Mouse (Mus musculus) intestine, embryonic 16.5 days (tissue): ENCODE data around the gene Tmod2. TPM values are rescaled to one million over a fixed set of nuclear protein-coding genes. Genes with fewer than 3 reads are reported as not detected.
A peak's percentile ranks its signal among the peaks of the same experiment; 100 is the strongest.

Source experiments
- ATAC-seq: fragments of 200-750 bp; cut with Nextera tagmentation; 2 replicates; pipeline ENCODE4 v1.8.0; 2017; ENCODE audit warnings: moderate TSS enrichment, moderate library complexity
- H3K27ac ChIP-seq: fragments of 300-500 bp; sonication (generic); 2 replicates; pipeline ENCODE4 v1.5.1; 2014; ENCODE audit warnings: mild to moderate bottlenecking, low read length
- H3K27me3 ChIP-seq: fragments of 300-500 bp; sonication (generic); replicated peaks from 2 replicates; pipeline ENCODE4 v1.6.1; 2014; ENCODE audit warnings: low read length, control low read depth, mixed read lengths; ENCODE audit not compliant: control insufficient read depth, insufficient read depth
- H3K36me3 ChIP-seq: fragments of 300-500 bp; sonication (generic); 2 replicates; pipeline ENCODE4 v1.6.1; 2014; ENCODE audit warnings: low read length, control low read depth; ENCODE audit not compliant: control insufficient read depth, insufficient read depth
- H3K4me1 ChIP-seq: fragments of 300-500 bp; sonication (generic); 2 replicates; pipeline ENCODE4 v1.6.1; 2014; ENCODE audit warnings: low read length, control low read depth, mixed read lengths; ENCODE audit not compliant: control insufficient read depth, insufficient read depth
- H3K4me2 ChIP-seq: fragments of 300-500 bp; sonication (generic); 2 replicates; pipeline ENCODE4 v1.6.1; 2014; ENCODE audit warnings: low read depth, low read length, control low read depth
- H3K4me3 ChIP-seq: fragments of 300-500 bp; sonication (generic); 2 replicates; pipeline ENCODE4 v1.5.1; 2014; ENCODE audit warnings: mild to moderate bottlenecking, low read length
- H3K9ac ChIP-seq: fragments of 300-500 bp; sonication (generic); 2 replicates; pipeline ENCODE4 v1.6.1; 2014; ENCODE audit warnings: low read depth, low read length
- H3K9me3 ChIP-seq: fragments of 300-500 bp; sonication (generic); 2 replicates; pipeline ENCODE4 v1.6.1; 2016; ENCODE audit warnings: low read length, control low read depth; ENCODE audit not compliant: control insufficient read depth
- WGBS: fragments of 180-500 bp; shearing (Covaris S2); extraction: QIAGEN DNeasy Blood & Tissue Kit; methylation state at CpG from one replicate; pipeline ENCODE4 v1.1.7; 2014; 5-methylcytosine and 5-hydroxymethylcytosine counted together
- polyA plus RNA-seq: library from polyadenylated mRNA; unstranded; fragments of >200 nt; fragmentation: Nextera tagmentation; extraction: Ambion mirVana; gene quantifications from 2 replicates; pipeline ENCODE4 v1.2.1, GENCODE M21; 2015

Gene Tmod2
- polyA plus RNA-seq, 1 experiment from 2014 or later = 16.2 TPM

DNA sequence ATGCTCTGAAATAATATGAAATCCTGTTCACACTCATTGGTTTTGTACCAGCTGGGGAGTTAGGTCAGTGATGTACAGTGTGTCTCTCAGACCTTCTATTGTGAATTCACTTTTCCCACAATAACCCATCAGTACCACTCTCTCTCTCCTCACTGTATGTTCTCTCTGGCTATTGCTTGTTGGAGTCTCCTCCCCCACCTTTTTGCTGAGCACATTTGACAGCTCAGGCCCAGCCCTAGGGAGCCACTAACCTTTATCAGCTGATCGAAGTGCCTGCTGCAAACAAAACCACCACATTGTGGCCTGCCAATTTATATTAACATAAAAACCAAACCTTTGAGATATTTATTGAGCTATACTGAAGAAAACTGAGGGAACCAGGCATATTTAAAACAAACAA lies 1.6 kb downstream of the Tmod2 start:
- no peak overlapping the region for H3K9ac ChIP-seq
- peaks cover 7% of the 10 kb centered on the region; the same call in 1 of the 2 replicates for H3K27me3 ChIP-seq
- WGBS = 55% methylated on average over 1 of the region's 1 CpGs
- H3K9me3 ChIP-seq = no peaks in the 10 kb centered on the region
- peaks cover 5% of the 10 kb centered on the region; the same call in 1 of the 2 replicates for H3K4me1 ChIP-seq
- H3K4me3 ChIP-seq = no peak overlapping the region
- H3K4me2 ChIP-seq = no peak overlapping the region
- no peaks in the 10 kb centered on the region for H3K36me3 ChIP-seq
- ATAC-seq = no peak
- no peak overlapping the region for H3K27ac ChIP-seq

DNA sequence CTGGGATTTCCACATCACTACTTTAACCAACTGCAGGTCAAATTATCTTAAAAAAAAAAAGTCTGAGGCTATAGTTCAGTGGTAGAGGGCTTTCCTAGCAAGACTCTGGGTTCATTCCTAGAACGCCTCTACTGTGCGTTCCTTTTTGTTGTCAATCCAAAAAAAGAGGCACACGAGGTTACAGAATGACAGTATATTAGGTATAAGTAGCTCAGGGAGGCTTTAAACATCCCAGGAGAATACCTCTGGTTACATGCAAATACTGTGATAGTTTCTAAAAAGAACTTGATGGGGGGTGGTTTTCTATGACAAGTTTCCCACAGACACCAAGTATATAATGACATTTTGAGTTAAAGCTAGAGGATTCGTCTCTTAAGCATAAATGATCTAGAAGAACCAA lies 3.6 kb downstream of the Tmod2 start:
- Histone ChIP-seq H3K27ac (no peak overlapping the region), H3K36me3 (no peaks in the 10 kb centered on the region), H3K9me3 (no peaks in the 10 kb centered on the region), H3K9ac (no peak overlapping the region), H3K4me1 (peaks cover 5% of the 10 kb centered on the region; the same call in 1 of the 2 replicates), H3K4me3 (no peak overlapping the region), H3K4me2 (no peak overlapping the region), H3K27me3 (peaks cover 7% of the 10 kb centered on the region; the same call in 1 of the 2 replicates)
- no peak for ATAC-seq
- WGBS = 86% methylated on average over 4 of the region's 4 CpGs

DNA sequence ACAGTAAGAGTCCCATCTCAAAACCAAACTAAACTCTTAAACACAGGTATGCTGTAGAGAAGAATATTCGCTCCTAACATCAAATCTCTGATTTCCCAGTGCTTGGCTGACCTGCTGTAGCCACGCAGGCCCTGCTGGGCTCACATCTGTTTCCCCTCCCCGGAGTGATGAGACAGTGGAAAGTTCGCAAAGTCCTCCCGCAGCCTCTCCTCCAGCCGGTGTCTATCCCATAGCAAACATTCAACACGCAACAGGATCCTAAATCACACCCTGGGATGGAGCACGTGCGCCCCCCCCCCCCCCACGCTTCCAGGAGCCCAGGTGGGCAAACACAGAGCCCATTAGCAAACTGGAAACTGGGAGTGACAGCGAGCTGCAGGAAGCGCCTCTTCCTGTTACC lies 9.6 kb downstream of the Tmod2 start:
- 18% methylated on average over 12 of the region's 12 CpGs for WGBS
- Histone ChIP-seq H3K27me3 (no peaks in the 10 kb centered on the region), H3K4me3 (no peak overlapping the region), H3K9me3 (no peaks in the 10 kb centered on the region), H3K9ac (no peak overlapping the region), H3K4me2 (peak overlapping the region; percentile 30), H3K36me3 (no peaks in the 10 kb centered on the region), H3K27ac (no peak overlapping the region), H3K4me1 (0 out of 2 replicates have a peak, but pooled peaks cover 4% of the 10 kb centered on the region)
- ATAC-seq = no peak

DNA sequence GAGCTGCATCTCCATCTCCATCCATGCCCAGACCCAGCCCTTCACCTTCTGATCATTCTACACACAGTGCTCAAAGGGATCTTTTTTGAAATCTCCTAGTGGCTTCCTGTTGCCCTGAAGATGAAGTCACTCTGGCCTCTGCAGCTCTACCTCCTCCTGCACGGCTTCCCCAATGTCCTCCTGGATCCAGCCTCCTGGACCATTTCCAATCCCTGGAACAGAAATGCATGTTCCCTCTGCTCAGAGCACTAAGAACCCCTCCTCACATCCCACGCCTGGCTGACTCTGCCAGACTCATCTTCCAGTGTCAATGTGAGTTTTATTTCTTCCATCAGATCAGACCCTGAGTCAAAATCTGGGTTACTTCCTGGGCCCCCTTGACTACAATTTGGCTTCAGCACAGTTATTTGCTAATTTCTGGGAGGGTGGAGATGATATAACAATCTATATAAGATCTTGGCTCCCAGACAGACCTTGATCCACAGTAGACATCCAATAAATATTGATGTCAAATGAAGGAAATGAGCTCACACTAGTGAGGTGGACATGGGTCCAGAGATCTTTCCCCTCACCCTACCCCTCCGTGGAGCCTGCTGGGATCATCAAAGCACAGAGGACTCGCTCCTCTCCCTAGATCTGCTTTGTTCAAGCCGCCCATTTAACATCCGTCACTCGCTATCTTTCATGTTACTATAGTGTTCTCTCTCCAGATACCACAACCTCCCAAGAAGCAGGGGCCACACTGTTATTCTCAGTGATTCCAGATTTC lies 10.8 kb downstream of the Tmod2 start:
- H3K27ac ChIP-seq = no peak overlapping the region

DNA sequence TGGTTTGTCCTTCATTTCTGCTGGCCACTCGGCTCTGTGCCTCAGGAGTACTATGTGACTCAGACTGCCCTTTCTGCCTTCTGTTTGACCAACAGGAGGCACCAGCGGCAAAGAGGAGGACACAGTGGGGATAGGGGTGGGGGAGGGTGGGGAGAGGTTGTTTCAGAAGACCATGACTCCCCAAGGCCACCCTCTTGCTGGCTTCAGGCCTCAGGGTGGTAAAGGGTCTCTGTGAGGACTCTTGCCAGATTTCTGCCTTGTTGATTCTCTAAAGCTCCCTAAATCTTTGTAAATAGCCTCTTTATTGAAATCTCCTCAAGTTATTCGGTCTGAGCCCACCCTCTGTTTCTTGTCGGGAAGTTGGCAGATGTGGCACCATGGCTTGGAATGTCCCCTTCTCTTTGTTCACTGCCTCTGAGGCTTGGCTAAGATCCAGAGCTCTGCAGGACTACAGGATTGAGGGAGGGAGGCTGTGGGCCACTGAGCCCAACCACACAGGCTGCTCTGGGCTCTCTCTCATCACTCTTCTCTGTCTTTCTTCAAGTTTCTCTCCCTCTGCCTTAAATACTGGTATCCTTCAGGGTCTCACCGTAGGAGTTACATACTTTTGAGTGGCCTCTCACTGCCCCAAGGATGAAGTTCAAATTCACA lies 11.8 kb downstream of the Tmod2 start:
- no peaks in the 10 kb centered on the region for H3K27me3 ChIP-seq
- 42% methylated on average over 5 of the region's 5 CpGs for WGBS
- H3K4me2 ChIP-seq = no peak overlapping the region
- peak; percentile 52 for ATAC-seq
- H3K9ac ChIP-seq = no peak overlapping the region
- H3K27ac ChIP-seq = no peak overlapping the region
- H3K4me1 ChIP-seq = 0 out of 2 replicates have a peak, but pooled peaks cover 4% of the 10 kb centered on the region
- H3K36me3 ChIP-seq = no peaks in the 10 kb centered on the region
- H3K9me3 ChIP-seq = no peaks in the 10 kb centered on the region
- no peak overlapping the region for H3K4me3 ChIP-seq

More for the DNA sequence above, 10.8 kb downstream of the Tmod2 start:
- no peak overlapping the region for H3K4me2 ChIP-seq
- no peak overlapping the region for H3K4me3 ChIP-seq
- H3K9me3 ChIP-seq = no peaks in the 10 kb centered on the region
- 0 out of 2 replicates have a peak, but pooled peaks cover 4% of the 10 kb centered on the region for H3K4me1 ChIP-seq
- no peak overlapping the region for H3K9ac ChIP-seq
- 68% methylated on average over 7 of the region's 7 CpGs for WGBS
- no peaks in the 10 kb centered on the region for H3K27me3 ChIP-seq
- no peaks in the 10 kb centered on the region for H3K36me3 ChIP-seq
- ATAC-seq = 0 out of 2 replicates have a peak, but pooled peaks have one; percentile 21

DNA sequence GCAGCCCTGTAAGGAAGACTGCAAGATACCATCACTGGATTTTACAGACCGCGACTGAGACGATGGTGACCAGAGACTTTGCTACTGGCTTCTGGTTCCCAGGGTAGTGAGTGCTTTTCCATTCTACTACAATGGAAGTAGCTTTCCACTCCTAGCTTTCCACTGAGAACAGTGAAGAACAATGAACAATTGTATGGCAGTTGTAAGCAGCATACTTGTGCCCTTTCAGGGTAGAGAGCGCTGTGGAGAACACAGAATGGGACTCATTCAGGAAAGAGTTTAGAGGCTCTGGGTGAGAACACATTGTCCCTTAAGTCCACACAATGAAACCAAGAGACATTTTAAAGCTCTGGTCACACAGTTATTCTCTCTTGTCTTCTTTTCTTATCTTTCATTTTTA lies 13.5 kb downstream of the Tmod2 start:
- H3K27me3 ChIP-seq = no peaks in the 10 kb centered on the region
- no peak for ATAC-seq

DNA sequence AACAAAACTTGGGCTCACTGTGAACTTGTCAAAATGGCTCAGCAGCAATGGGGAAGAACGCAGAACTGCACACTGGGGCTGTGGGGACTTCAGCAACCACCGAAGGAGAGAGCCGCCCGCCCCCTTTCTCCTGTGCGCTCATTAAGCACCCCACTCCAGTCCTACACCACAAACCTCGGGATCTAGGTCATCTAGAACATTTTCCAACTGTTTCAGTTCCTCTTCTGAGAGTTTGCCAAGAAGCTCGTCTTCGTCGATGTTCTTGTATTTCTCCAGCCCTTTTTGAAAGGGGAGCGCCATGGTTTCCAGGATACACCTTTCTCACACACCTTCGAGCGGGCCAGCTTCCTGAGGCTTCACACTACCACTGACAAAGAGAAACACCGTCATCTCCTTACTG lies 14.1 kb downstream of the Tmod2 start:
- WGBS = 88% methylated on average over 13 of the region's 13 CpGs

More for the DNA sequence above, 13.5 kb downstream of the Tmod2 start:
- WGBS = 88% methylated on average over 4 of the region's 4 CpGs
- 0 out of 2 replicates have a peak, but pooled peaks cover 4% of the 10 kb centered on the region for H3K4me1 ChIP-seq
- H3K9ac ChIP-seq = no peak overlapping the region
- no peak overlapping the region for H3K4me3 ChIP-seq
- no peaks in the 10 kb centered on the region for H3K9me3 ChIP-seq
- H3K36me3 ChIP-seq = no peaks in the 10 kb centered on the region
- no peak overlapping the region for H3K27ac ChIP-seq
- H3K4me2 ChIP-seq = no peak overlapping the region

DNA sequence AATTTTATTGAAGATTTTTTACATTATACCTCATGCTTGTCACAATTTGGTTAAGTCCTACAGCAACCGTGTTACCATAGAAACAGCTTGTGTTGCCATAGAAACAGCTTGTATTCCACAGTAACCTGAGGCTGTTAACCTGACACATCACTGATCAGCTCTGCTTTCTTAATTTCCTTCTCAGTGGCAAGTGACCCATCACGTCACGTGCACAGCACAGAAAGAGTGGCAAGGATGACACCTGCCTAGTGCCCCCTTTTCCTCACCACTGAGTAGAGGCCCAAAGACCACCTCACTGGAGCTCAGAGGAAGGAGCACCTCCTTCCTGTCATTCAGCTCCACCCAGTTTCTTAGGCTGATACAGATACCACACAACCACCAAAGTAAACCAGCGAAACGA lies 17.6 kb downstream of the Tmod2 start:
- no peak for ATAC-seq
- no peak overlapping the region for H3K27ac ChIP-seq
- H3K4me1 ChIP-seq = no peaks in the 10 kb centered on the region
- no peak overlapping the region for H3K9ac ChIP-seq
- WGBS = 88% methylated on average over 5 of the region's 5 CpGs
- no peak overlapping the region for H3K4me2 ChIP-seq
- H3K4me3 ChIP-seq = no peak overlapping the region
- no peaks in the 10 kb centered on the region for H3K27me3 ChIP-seq
- no peaks in the 10 kb centered on the region for H3K9me3 ChIP-seq
- no peaks in the 10 kb centered on the region; the same call in 1 of the 2 replicates for H3K36me3 ChIP-seq

More for the DNA sequence above, 14.1 kb downstream of the Tmod2 start:
- ATAC-seq = no peak
- Histone ChIP-seq H3K9ac (no peak overlapping the region), H3K4me1 (0 out of 2 replicates have a peak, but pooled peaks cover 4% of the 10 kb centered on the region), H3K36me3 (no peaks in the 10 kb centered on the region), H3K4me2 (no peak overlapping the region), H3K27me3 (no peaks in the 10 kb centered on the region), H3K4me3 (no peak overlapping the region), H3K9me3 (no peaks in the 10 kb centered on the region), H3K27ac (no peak overlapping the region)
